Mouse (Mus musculus): ENCODE measurements around the gene Rrp9.

Rrp9 gene

DNA sequence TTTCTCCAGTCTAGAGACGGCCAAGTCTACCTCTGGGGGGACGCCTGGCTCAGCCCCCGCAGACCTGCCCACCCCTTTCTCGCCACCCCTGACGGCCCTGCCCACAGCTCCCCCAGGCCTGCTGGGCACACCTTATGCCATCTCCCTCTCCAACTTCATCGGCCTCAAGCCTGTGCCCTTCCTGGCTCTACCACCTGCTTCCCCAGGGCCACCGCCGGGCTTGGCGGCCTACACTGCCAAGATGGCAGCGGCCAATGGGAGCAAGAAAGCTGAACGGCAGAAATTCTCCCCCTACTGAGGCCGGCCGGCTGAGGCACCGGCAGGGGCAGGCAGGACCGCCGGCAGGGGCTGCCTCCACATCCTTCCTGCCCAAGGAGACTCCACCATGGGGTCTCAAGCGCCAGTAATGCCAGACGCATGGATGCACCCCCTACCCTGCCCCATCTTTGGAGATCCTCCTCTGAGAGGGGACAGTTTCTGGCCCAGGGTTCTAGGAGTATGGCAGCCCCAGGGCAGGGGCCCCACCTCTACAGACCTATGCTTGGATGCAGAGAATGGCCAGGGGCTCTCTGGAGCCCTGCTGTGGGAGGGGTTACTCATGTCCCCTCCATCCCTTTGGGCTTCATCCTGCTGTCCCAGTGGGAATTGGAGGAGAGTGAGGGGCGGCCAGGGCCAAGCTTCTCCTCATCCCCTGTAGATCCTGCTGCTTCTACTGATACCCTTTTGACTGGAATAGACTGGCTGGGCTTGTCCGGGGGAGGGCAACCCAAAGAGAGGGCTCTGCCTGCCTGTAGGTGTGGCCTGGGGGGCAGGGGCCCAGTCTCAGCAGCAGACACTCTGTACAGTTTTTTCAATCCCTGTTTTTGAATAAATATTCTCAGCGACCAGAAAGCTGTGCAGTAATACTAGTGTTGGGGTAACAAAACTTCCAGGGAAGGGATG, 12.4 kb upstream of the Rrp9 start:
- CTCF ChIA-PET, result interaction anchor here in 2 of 4 experiments (1.4 to 1.7 kb wide), 2 partner anchors 13 kb away, joined by 3 to 6 read pairs; partner anchors contain the start of gene Parp3 (in 2 of the 2)
- POLR2A ChIA-PET, result interaction anchor here in 3 of 4 experiments (0.6 to 2.5 kb wide), 10 partner anchors 9 to 35 kb away, joined by 3 to 8 read pairs (median 3); partner anchors contain the start of genes Acy1 (in 1 of the 3), Parp3 (in 1 of the 3), Pcbp4 (in 1 of the 3) and Rpl29 (in 1 of the 3)

DNA sequence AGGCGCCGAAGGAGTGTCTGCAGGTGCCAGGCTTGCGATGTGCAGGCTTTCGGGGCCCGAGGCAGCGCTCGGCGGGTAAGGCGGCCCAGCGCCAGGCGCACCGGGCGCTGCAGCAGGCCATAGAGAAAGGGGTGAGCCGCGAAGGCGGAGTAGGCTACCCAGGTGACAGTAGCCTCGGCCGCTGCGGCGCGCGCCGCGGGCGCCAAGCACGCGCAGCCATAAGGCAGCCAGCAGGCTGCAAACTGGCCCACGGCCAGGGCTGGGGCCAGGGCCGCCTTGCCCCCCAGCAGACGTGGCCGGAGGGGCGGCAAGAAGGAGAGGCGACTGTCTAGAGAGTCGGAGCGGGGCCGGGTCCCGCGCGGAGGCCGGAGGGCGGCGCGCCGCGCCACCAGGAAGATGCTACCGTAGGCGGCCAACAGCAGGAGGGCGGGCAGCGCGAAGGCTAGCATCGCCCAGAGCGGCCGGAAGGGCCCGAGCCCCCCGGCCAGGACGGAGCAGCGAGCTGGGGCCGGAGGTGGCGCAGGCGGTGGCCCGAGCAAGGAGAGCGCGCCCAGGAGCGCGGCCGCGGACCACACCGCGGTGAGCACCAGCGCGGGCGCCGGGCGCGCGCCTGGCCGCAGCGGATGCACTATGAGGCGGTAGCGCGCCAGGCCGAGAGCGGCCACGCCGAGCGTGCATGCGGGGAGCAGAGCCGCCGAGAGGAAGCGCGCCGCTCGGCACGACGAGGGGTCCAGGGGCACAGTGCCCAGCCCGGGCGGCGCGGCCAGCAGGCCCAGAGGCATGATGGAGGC, 10.8 kb upstream of the Rrp9 start:
- ChIA-PET POLR2A (interaction anchor here in 3 of 4 experiments (0.6 to 3.4 kb wide), 14 partner anchors 10 to 159 kb away, joined by 3 to 21 read pairs (median 5); partner anchors contain the start of genes Rpl29 (in 3 of the 3), Acy1 (in 2 of the 3), Parp3 (in 2 of the 3) and Abhd14a (in 1 of the 3)), CTCF (interaction anchor here in 2 of 4 experiments (1.7 to 2.9 kb wide), 4 partner anchors 11 to 178 kb away, joined by 5 to 25 read pairs (median 8); partner anchors contain the start of genes Parp3 (in 2 of the 2) and Rrp9 (in 1 of the 2))

GRCm38 (mm10) chr9:106465571-106466200, 10.1 kb upstream of the Rrp9 start, which contains the start of gene Gpr62:
TSS of gene Gpr62 (minus strand) at chr9:106465938.
- ChIA-PET CTCF (interaction anchor here (0.5 to 2.9 kb wide), 6 partner anchors 11 to 177 kb away, joined by 3 to 25 read pairs (median 6); partner anchors contain the start of genes Parp3 (in 3 of the 4) and Rrp9 (in 1 of the 4)), POLR2A (interaction anchor here in 3 of 4 experiments (0.6 to 3.4 kb wide), 24 partner anchors 9 to 263 kb away, joined by 3 to 21 read pairs (median 4); partner anchors contain the start of genes Acy1 (in 3 of the 3), Rpl29 (in 3 of the 3), Parp3 (in 2 of the 3) and Pcbp4 (in 1 of the 3))

GRCm38 (mm10) chr9:106466721-106467120, 9.0 kb upstream of the Rrp9 start:
- ChIA-PET CTCF (interaction anchor here (0.6 to 2.9 kb wide), 6 partner anchors 10 to 176 kb away, joined by 5 to 25 read pairs (median 6); partner anchors contain the start of genes Parp3 (in 3 of the 4) and Rrp9 (in 1 of the 4)), POLR2A (interaction anchor here in 2 of 4 experiments (0.8 to 3.4 kb wide), 22 partner anchors 8 to 264 kb away, joined by 3 to 21 read pairs (median 6); partner anchors contain the start of genes Acy1 (in 2 of the 2), Parp3 (in 2 of the 2), Pcbp4 (in 2 of the 2) and Rpl29 (in 2 of the 2))

DNA sequence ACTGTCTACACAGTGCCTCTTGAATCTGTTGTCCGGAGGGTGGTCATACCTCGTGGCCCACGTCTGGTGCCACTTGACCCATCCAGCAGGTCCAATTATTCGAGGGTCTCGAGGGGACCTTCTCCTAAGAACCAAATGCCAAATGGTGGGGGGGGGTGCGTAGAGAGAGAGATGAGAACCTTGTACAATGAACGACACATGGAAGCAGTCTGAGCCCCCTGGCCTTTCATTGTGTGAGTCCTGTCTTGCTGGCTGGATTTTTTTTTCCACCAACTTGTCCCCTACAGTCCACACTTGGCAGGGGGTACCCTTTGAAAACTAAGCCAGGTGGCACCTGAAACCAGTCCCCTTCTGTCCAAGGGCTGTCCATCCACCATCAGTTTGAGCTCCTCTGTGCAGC, 8.0 kb upstream of the Rrp9 start:
- CTCF ChIA-PET, result interaction anchor here in 3 of 4 experiments (1.3 to 2.9 kb wide), 3 partner anchors 9 to 46 kb away, joined by 6 to 25 read pairs (median 10); partner anchors contain the start of genes Parp3 (in 2 of the 3) and Rrp9 (in 1 of the 3)
- POLR2A ChIA-PET, result interaction anchor here in 3 of 4 experiments (0.7 to 2.9 kb wide), 9 partner anchors 9 to 265 kb away, joined by 3 to 21 read pairs (median 7); partner anchors contain the start of genes Parp3 (in 2 of the 3), Abhd14a (in 1 of the 3), Abhd14b (in 1 of the 3) and Rrp9 (in 1 of the 3)

DNA sequence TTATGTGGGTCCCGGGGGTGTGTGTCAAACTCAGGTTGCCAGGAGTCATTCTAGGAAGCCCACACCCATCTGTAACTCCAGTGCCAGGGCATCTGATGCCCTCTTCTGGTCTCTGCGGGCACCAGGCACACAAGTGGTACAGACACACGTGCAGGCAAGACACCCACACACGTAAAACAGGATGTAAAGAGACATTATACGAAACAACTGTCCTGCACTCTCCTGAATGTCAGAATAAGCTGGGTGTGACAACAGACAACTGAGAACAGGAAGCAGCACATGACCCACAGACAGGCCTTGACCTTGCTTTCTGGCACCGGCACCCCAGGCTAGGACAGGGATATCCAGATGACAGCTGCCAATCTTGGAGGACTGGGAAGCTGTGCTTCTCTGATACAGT, 6.4 kb upstream of the Rrp9 start:
- ChIA-PET POLR2A (interaction anchor here in 2 of 4 experiments (0.7 to 9.4 kb wide), 9 partner anchors 10 to 182 kb away, joined by 3 to 173 read pairs (median 4); partner anchors contain the start of genes Pcbp4 (in 2 of the 2) and Rpl29 (in 2 of the 2)), CTCF (interaction anchor here in 1 of 4 experiments (1.4 kb wide), 1 partner anchor 22 kb away, joined by 3 read pairs; the partner anchor contains the start of genes Abhd14a and Abhd14b)

DNA sequence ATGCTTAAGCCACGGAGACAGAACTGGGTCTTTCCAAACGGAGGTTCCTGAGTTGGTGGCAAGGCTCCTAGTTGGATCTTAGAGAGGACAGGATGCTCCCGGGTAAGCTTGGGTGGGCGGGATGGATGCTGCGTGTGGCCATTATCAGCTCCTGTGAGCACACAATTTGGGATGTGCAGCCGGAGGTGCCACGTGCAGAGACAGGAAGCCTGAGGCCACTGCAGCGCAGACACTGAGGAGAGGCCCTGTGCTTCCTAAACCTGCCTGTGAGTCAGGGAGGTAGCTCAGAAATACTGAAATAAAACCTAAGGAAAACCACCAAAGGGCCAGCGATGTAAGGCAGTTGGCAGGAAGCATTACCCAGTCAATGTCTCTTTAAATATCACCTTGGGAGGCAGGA, 6.0 kb upstream of the Rrp9 start:
- ChIA-PET POLR2A (interaction anchor here in 3 of 4 experiments (0.7 to 9.4 kb wide), 11 partner anchors 10 to 181 kb away, joined by 3 to 173 read pairs (median 4); partner anchors contain the start of genes Pcbp4 (in 2 of the 3) and Rpl29 (in 2 of the 3)), CTCF (interaction anchor here in 1 of 4 experiments (0.7 to 1.4 kb wide), 2 partner anchors 22 to 362 kb away, joined by 3 read pairs; partner anchors contain the start of genes Abhd14a and Abhd14b)

- ChIA-PET POLR2A (interaction anchor here (0.6 to 9.4 kb wide), 28 partner anchors 9 to 347 kb away, joined by 3 to 173 read pairs (median 4); partner anchors contain the start of genes Rpl29 (in 3 of the 4), Acy1 (in 2 of the 4), Pcbp4 (in 2 of the 4) and Abhd14a (in 1 of the 4)), CTCF (interaction anchor here in 3 of 4 experiments (0.7 to 2.1 kb wide), 7 partner anchors 21 to 260 kb away, joined by 3 to 10 read pairs (median 7); partner anchors contain the start of genes Abhd14a (in 1 of the 3) and Abhd14b (in 1 of the 3))
Measured at GRCm38 (mm10) chr9:106470991-106471750, 4.6 kb upstream of the Rrp9 start.

- ChIA-PET CTCF (interaction anchor here in 3 of 4 experiments (0.7 to 2.1 kb wide), 8 partner anchors 22 to 269 kb away, joined by 3 to 10 read pairs (median 6); partner anchors contain the start of genes Abhd14a (in 1 of the 3), Abhd14b (in 1 of the 3) and Twf2 (in 1 of the 3)), POLR2A (interaction anchor here (0.6 to 9.4 kb wide), 29 partner anchors 9 to 346 kb away, joined by 3 to 173 read pairs (median 5); partner anchors contain the start of genes Acy1 (in 3 of the 4), Rpl29 (in 3 of the 4), Pcbp4 (in 2 of the 4) and Abhd14a (in 1 of the 4))
Measured at GRCm38 (mm10) chr9:106471892-106472291, 3.9 kb upstream of the Rrp9 start.

- POLR2A ChIA-PET, result interaction anchor here (0.6 to 9.4 kb wide), 26 partner anchors 8 to 346 kb away, joined by 3 to 173 read pairs (median 5); partner anchors contain the start of genes Acy1 (in 3 of the 4), Rpl29 (in 3 of the 4), Abhd14a (in 1 of the 4) and Abhd14b (in 1 of the 4)
- CTCF ChIA-PET, result interaction anchor here in 3 of 4 experiments (0.7 to 2.1 kb wide), 9 partner anchors 22 to 270 kb away, joined by 3 to 10 read pairs (median 7); partner anchors contain the start of genes Abhd14a (in 1 of the 3), Abhd14b (in 1 of the 3) and Twf2 (in 1 of the 3)
Measured at GRCm38 (mm10) chr9:106472321-106472720, 3.4 kb upstream of the Rrp9 start.

DNA sequence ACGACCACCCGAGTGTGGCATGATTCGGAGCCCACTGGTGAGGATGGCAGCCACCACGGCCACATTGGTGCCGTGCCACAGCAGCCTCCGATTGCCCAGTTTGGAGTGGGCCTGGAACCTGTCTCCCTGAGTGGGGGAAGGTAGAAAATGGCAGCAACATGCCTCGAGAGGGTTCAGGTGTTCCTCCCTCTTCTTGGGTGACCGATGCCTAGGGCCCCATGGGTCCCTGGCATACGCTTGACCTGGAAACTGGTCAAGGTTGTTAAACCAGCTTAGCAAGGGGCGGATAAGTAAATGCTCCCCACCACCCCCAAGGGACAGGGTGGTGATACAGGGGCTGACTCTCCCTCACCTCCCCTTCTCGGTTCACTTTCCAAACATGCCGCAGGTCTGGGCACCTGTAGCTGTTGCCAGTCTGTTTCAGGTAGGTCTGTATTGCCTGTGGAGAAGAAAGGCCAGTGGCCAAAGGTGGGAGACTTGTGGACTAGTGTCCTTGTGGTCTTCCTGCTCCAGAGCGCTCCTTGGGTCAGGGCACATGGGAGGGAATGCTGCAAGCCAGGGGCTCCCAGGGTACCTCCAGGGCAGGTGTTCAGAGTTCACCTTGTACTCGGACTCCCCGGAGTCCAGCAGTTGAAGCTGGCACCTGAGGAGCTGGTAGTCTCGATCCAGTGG, 2.5 kb upstream of the Rrp9 start:
- POLR2A ChIA-PET, result interaction anchor here (0.6 to 9.4 kb wide), 17 partner anchors 10 to 106 kb away, joined by 3 to 173 read pairs (median 6); partner anchors contain the start of genes Rpl29 (in 3 of the 4), Acy1 (in 2 of the 4) and Pcbp4 (in 1 of the 4)

GRCm38 (mm10) chr9:106473753-106474105, 2.0 kb upstream of the Rrp9 start:
- ChIA-PET CTCF (interaction anchor here in 3 of 4 experiments (0.6 to 2.1 kb wide), 8 partner anchors 13 to 169 kb away, joined by 3 to 10 read pairs (median 4); partner anchors contain the start of genes Abhd14a (in 1 of the 3), Abhd14b (in 1 of the 3), Acy1 (in 1 of the 3) and Pcbp4 (in 1 of the 3)), POLR2A (interaction anchor here in 3 of 4 experiments (0.6 to 9.4 kb wide), 12 partner anchors 10 to 176 kb away, joined by 3 to 173 read pairs (median 5); partner anchors contain the start of genes Acy1 (in 2 of the 3), Rpl29 (in 2 of the 3) and Pcbp4 (in 1 of the 3))

More for the DNA sequence above, 2.5 kb upstream of the Rrp9 start:
- CTCF ChIA-PET, result interaction anchor here (0.6 to 2.1 kb wide), 12 partner anchors 13 to 170 kb away, joined by 3 to 10 read pairs (median 6); partner anchors contain the start of genes Abhd14a (in 2 of the 4), Abhd14b (in 2 of the 4), Acy1 (in 1 of the 4) and Pcbp4 (in 1 of the 4)

- POLR2A ChIA-PET, result interaction anchor here (0.6 to 9.4 kb wide), 16 partner anchors 8 to 304 kb away, joined by 3 to 173 read pairs (median 6); partner anchors contain the start of genes Acy1 (in 2 of the 4), Pcbp4 (in 2 of the 4), Rpl29 (in 2 of the 4) and Abhd14a (in 1 of the 4)
- CTCF ChIA-PET, result interaction anchor here (0.6 to 2.1 kb wide), 12 partner anchors 12 to 57 kb away, joined by 3 to 10 read pairs (median 4); partner anchors contain the start of genes Abhd14a (in 1 of the 4), Abhd14b (in 1 of the 4), Acy1 (in 1 of the 4) and Pcbp4 (in 1 of the 4)
Measured at GRCm38 (mm10) chr9:106474456-106474855, 1.3 kb upstream of the Rrp9 start.
